9 mouse cellular contexts compared by ENCODE assay signal in genomic region chr5:149527999-149528729, GRCm38 (mm10). TPM values are rescaled to one million over a fixed set of nuclear protein-coding genes. Genes with fewer than 3 reads are reported as not detected.
A peak's percentile ranks its signal among the peaks of the same experiment; 100 is the strongest.
DNase-seq lines count a peak whose midpoint lies in the region; ATAC-seq and TF ChIP-seq lines count a peak whose summit lies in the region.
"Had no signal": no experiment of that assay in that cellular context is flagged by ENCODE, and none has a peak within 500 bp of the region (broad histone marks: within the 10 kb centered on the region; RNA-seq: fewer than 3 reads in every experiment).

Gene Wdr95 (plus strand): TSS chr5:149528679.

- no peak within 1 kb of the TSS for H3K4me3 ChIP-seq in kidney, postnatal 0 days (replicated peaks; ENCODE audit: low read depth, low read length)

- no peak for ATAC-seq in kidney, postnatal 0 days (replicated peaks; ENCODE audit: low FRiP score, low read depth)
- ATAC-seq in megakaryocyte, adult 5-6 weeks (ENCODE audit: poor library complexity, severe bottlenecking), result no peak

- H3K36me3 ChIP-seq in kidney, postnatal 0 days (ENCODE audit: insufficient read depth, low read length), result no peaks in the 10 kb centered on the region

- H3K27ac ChIP-seq in kidney, postnatal 0 days, result no peak within 1 kb of the TSS

- H3K4me1 ChIP-seq in kidney, postnatal 0 days (replicated peaks; ENCODE audit: insufficient read depth, low read length), result 0 out of 2 replicates have a peak, but pooled peaks cover 5% of the 10 kb centered on the region

- no peak for TF ChIP-seq CTCF in kidney, postnatal 0 days (IDR thresholded peaks at IDR 0.05; ENCODE audit: low read depth)

- peak within 1 kb of the TSS; percentile 23 for H3K4me2 ChIP-seq in kidney, postnatal 0 days (ENCODE audit: low read length)

- 20% methylated on average over 29 of the region's 29 CpGs for WGBS in kidney, postnatal 0 days

- no peak within 1 kb of the TSS for H3K9ac ChIP-seq in kidney, postnatal 0 days (ENCODE audit: low read depth, low read length)

- no peaks in the 10 kb centered on the region for H3K9me3 ChIP-seq in kidney, postnatal 0 days (replicated peaks; ENCODE audit: low read length)

- peak; percentile 34 for DNase-seq in adrenal gland, postnatal 10 days
- no peak for DNase-seq in adrenal gland, adult 18-20 months (ENCODE audit: low spot score in 2 of 2)
- DNase-seq in cerebellum, postnatal 14 days, result peak; percentile 63 to 78
- peak; percentile 64 to 74 for DNase-seq in frontal cortex, postnatal 36 days (ENCODE audit: low spot score in 2 of 2)
- DNase-seq in kidney, postnatal 0 days (ENCODE audit: low spot score), result peak; percentile 62
- DNase-seq in lung, postnatal 10 days, result peak; percentile 54
- peak; percentile 36 for DNase-seq in right cerebral cortex, postnatal 25 days

- no peaks in the 10 kb centered on the region for H3K27me3 ChIP-seq in kidney, postnatal 0 days (ENCODE audit: insufficient read depth, low read length)

RNA-seq across cellular contexts. Expression of gene Wdr95, which starts in this region (rescaled TPM):
- total RNA-seq in adrenal gland, postnatal 10 days (2021), result under 1 TPM in 1 of 2 experiments, not detected in 1; 0.09 TPM
- not detected for total RNA-seq in adrenal gland, adult 18-20 months (2021)
- 0.05 TPM in 1 of 2 replicates, not detected in the other for polyA plus RNA-seq in kidney, postnatal 0 days (2015; fragmentation: Nextera tagmentation; extraction: Ambion mirVana)
- total RNA-seq in megakaryocyte, adult 5-6 weeks (2015), result 0.40 and 1.2 TPM in 2 replicates
- total RNA-seq in megakaryocyte, adult 5-6 weeks (2017), result 0.15 and 0.65 TPM in 2 replicates
- total RNA-seq: common myeloid progenitor, adult 5-6 weeks had no signal

Comparison
In these comparisons a context has a peak if more than half of its experiments do, and no peak if none do; other contexts are left out.
1. Peak in DNase-seq in adrenal gland, postnatal 10 days; RNA of the gene not detected or under 1 TPM.
2. Peak in DNase-seq and H3K4me2 ChIP-seq in kidney, postnatal 0 days; RNA of the gene not detected or under 1 TPM.
3. DNase-seq: peak in cerebellum, postnatal 14 days (2 of 2), frontal cortex, postnatal 36 days (2 of 2), lung, postnatal 10 days (single experiment) and right cerebral cortex, postnatal 25 days (single experiment); none in adrenal gland, adult 18-20 months (0 of 2).